Mouse (Mus musculus): ENCODE data around the gene Kif6.

GRCm38 (mm10) chr17:49771703-49772315 is 156.9 kb downstream of the Kif6 start:
- no peak for TF ChIP-seq CTCF (IDR thresholded peaks at IDR 0.05; ENCODE audit: borderline replicate concordance, insufficient read depth, low read depth, low read length)
- TF ChIP-seq POLR2A (IDR thresholded peaks at IDR 0.05; ENCODE audit: borderline replicate concordance, insufficient read depth, low read length): no peak

Measured in cerebellum, adult 2 months (tissue).